24 mouse cellular contexts compared by ENCODE assay signal in the genomic region with DNA sequence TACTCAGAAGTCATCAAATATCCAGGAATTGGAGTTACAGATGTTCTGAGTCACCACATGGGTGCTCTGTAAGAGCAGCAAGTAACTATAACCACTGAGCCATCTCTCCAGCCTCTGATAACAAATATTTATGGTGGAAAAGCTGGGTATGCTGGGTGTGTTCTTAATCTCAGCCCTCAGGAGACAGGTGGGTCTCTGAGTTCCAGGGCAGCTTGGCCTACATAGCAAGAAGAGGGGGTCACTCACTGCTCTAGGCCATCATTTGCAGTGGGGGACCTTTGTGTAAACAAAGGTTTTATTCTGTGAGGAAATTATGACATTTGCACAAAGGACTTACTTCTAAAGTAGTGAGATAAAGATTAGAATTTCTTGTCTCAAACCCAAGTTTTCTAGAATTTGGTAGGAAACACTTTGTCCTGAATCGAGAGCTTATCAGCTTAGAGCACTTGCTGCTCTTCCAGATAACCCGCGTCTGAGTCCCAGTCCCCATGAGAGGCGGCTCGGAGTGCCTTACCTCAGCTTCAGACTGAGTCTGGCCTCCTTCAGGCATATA. TPM values are rescaled to one million over a fixed set of nuclear protein-coding genes. Genes with fewer than 3 reads are reported as not detected.
DNase-seq lines count a peak whose midpoint lies in the region; ATAC-seq and TF ChIP-seq lines count a peak whose summit lies in the region.
"Had no signal": no experiment of that assay in that cellular context is flagged by ENCODE, and none has a peak within 500 bp of the region (broad histone marks: within the 10 kb centered on the region; RNA-seq: fewer than 3 reads in every experiment).

No protein-coding gene starts in this region.

- 62% methylated on average over 5 of the region's 5 CpGs for WGBS in bone marrow, adult 2 months
- 25% methylated on average over 5 of the region's 5 CpGs for WGBS in liver, embryonic 15.5 days (ENCODE audit: insufficient replicate concordance)

- DNase-seq in MEL (ENCODE audit: low read depth, low spot score): peak; percentile 89
- no peak for DNase-seq in adrenal gland, postnatal 36 days
- no peak for DNase-seq in thymus, postnatal 25 days
- DNase-seq in layer of hippocampus, postnatal 10 days (ENCODE audit: low spot score in 2 of 2): no peak
- DNase-seq: adrenal gland, postnatal 25 days; cerebellum, adult 9-11 months; kidney, adult 8-10 months; kidney, postnatal 25 days; lung, embryonic 14.5 days; lung, postnatal 4 days; right cerebral cortex, adult 18-20 months had no signal

- H3K9me3 ChIP-seq in MEL (replicated peaks; ENCODE audit: insufficient read depth, low read length): no peaks in the 10 kb centered on the region
- H3K9me3 ChIP-seq in erythroblast, embryonic 14.5 days (ENCODE audit: control insufficient read depth, low read length): no peaks in the 10 kb centered on the region
- H3K9me3 ChIP-seq in liver, embryonic 15.5 days (replicated peaks): no peaks in the 10 kb centered on the region
- H3K9me3 ChIP-seq: embryonic facial prominence, embryonic 13.5 days; forebrain, embryonic 10.5 days; heart, embryonic 10.5 days; hindbrain, embryonic 13.5 days; limb, embryonic 12.5 days; midbrain, embryonic 13.5 days; neural tube, embryonic 12.5 days had no signal

- H3K9ac ChIP-seq in MEL (ENCODE audit: control insufficient read depth, low read depth, low read length, poor library complexity, severe bottlenecking): no peak overlapping the region
- H3K9ac ChIP-seq in liver, embryonic 15.5 days: 0 out of 2 replicates have a peak overlapping the region, but pooled peaks have one; percentile 1
- H3K9ac ChIP-seq: embryonic facial prominence, embryonic 13.5 days; hindbrain, embryonic 13.5 days; limb, embryonic 12.5 days; lung, embryonic 14.5 days; midbrain, embryonic 13.5 days; neural tube, embryonic 12.5 days had no signal

- no peak for TF ChIP-seq CTCF in MEL (IDR thresholded peaks at IDR 0.05 in 2 of 3, conservative IDR thresholded peaks at IDR 0.05 in 1 of 3; ENCODE audit: control insufficient read depth in 1 of 3, insufficient read depth in 1 of 3, low read depth in 2 of 3, low read length in 3 of 3, poor library complexity in 1 of 3, severe bottlenecking in 1 of 3)
- no peak for TF ChIP-seq CTCF in bone marrow, adult 2 months (IDR thresholded peaks at IDR 0.05; ENCODE audit: control insufficient read depth, insufficient read depth, low read length)

- no peak overlapping the region for H3K4me3 ChIP-seq in MEL (ENCODE audit: control insufficient read depth in 1 of 2, insufficient read depth in 1 of 2, low read depth in 2 of 2, low read length in 2 of 2)
- no peak overlapping the region for H3K4me3 ChIP-seq in bone marrow, adult 2 months (replicated peaks; ENCODE audit: control insufficient read depth, low read depth, low read length)
- peak overlapping the region; percentile 20 for H3K4me3 ChIP-seq in erythroblast, embryonic 14.5 days (replicated peaks)
- H3K4me3 ChIP-seq in liver, embryonic 15.5 days (replicated peaks): 0 out of 2 replicates have a peak overlapping the region, but pooled peaks have one; percentile 1
- H3K4me3 ChIP-seq: embryonic facial prominence, embryonic 13.5 days; forebrain, embryonic 10.5 days; heart, embryonic 10.5 days; hindbrain, embryonic 13.5 days; limb, embryonic 12.5 days; midbrain, embryonic 13.5 days; neural tube, embryonic 12.5 days had no signal

- no peaks in the 10 kb centered on the region for H3K79me2 ChIP-seq in MEL (ENCODE audit: control insufficient read depth, insufficient read depth, low read length, poor library complexity)

- H3K27ac ChIP-seq in MEL (ENCODE audit: control insufficient read depth, low read depth, low read length): peak overlapping the region; percentile 80
- H3K27ac ChIP-seq in bone marrow, adult 2 months (ENCODE audit: control insufficient read depth, insufficient read depth, low read depth, low read length, poor library complexity): peak overlapping the region; percentile 70
- peak overlapping the region; percentile 95 for H3K27ac ChIP-seq in liver, embryonic 15.5 days (replicated peaks)
- H3K27ac ChIP-seq: embryonic facial prominence, embryonic 13.5 days; forebrain, embryonic 10.5 days; heart, embryonic 10.5 days; hindbrain, embryonic 13.5 days; limb, embryonic 12.5 days; midbrain, embryonic 13.5 days; neural tube, embryonic 12.5 days had no signal

- no peak for TF ChIP-seq RAD21 in MEL (IDR thresholded peaks at IDR 0.05; ENCODE audit: low read depth, low read length)

- peaks cover 23 to 29% of the 10 kb centered on the region in 2 experiments for H3K36me3 ChIP-seq in MEL (ENCODE audit: control insufficient read depth in 1 of 2, insufficient read depth in 2 of 2, low read length in 2 of 2)
- H3K36me3 ChIP-seq in erythroblast, embryonic 14.5 days (ENCODE audit: control insufficient read depth): peaks cover 99% of the 10 kb centered on the region
- H3K36me3 ChIP-seq in liver, embryonic 15.5 days (replicated peaks): peaks cover 96% of the 10 kb centered on the region

- no peaks in the 10 kb centered on the region for H3K27me3 ChIP-seq in MEL (ENCODE audit: control insufficient read depth in 1 of 2, insufficient read depth in 2 of 2, low read length in 2 of 2)
- H3K27me3 ChIP-seq in erythroblast, embryonic 14.5 days (ENCODE audit: control insufficient read depth): no peaks in the 10 kb centered on the region
- H3K27me3 ChIP-seq in liver, embryonic 15.5 days: no peaks in the 10 kb centered on the region
- H3K27me3 ChIP-seq: embryonic facial prominence, embryonic 13.5 days; hindbrain, embryonic 13.5 days; limb, embryonic 12.5 days; midbrain, embryonic 13.5 days; neural tube, embryonic 12.5 days had no signal

- peak; percentile 98 for ATAC-seq in liver, embryonic 15.5 days (ENCODE audit: insufficient read depth)
- ATAC-seq: inflammation-experienced regulatory T-cells, adult 6 months; midbrain, embryonic 13.5 days had no signal

- TF ChIP-seq POLR2A in MEL (IDR thresholded peaks at IDR 0.05; ENCODE audit: control insufficient read depth in 1 of 2, insufficient read depth in 1 of 2, low read depth in 1 of 2, low read length in 2 of 2, poor library complexity in 1 of 2): no peak; a peak in 1 of 4 replicates
- TF ChIP-seq POLR2A in bone marrow, adult 2 months (IDR thresholded peaks at IDR 0.05; ENCODE audit: borderline replicate concordance, control insufficient read depth, low read depth, low read length): no peak

- H3K4me1 ChIP-seq in MEL (ENCODE audit: control insufficient read depth in 1 of 2, insufficient read depth in 2 of 2, low read length in 2 of 2): peaks cover 19 to 21% of the 10 kb centered on the region in 2 experiments
- no peaks in the 10 kb centered on the region; the same call in 1 of the 2 replicates for H3K4me1 ChIP-seq in bone marrow, adult 2 months (ENCODE audit: control insufficient read depth, insufficient read depth, low read length)
- H3K4me1 ChIP-seq in erythroblast, embryonic 14.5 days (ENCODE audit: control insufficient read depth): peaks cover 41% of the 10 kb centered on the region
- H3K4me1 ChIP-seq in liver, embryonic 15.5 days (replicated peaks): peaks cover 31% of the 10 kb centered on the region
- H3K4me1 ChIP-seq: embryonic facial prominence, embryonic 13.5 days; forebrain, embryonic 10.5 days; heart, embryonic 10.5 days; hindbrain, embryonic 13.5 days; limb, embryonic 12.5 days; midbrain, embryonic 13.5 days; neural tube, embryonic 12.5 days had no signal

- H3K4me2 ChIP-seq in liver, embryonic 15.5 days: peak overlapping the region; percentile 55
- H3K4me2 ChIP-seq: embryonic facial prominence, embryonic 13.5 days; hindbrain, embryonic 13.5 days; limb, embryonic 12.5 days; lung, embryonic 14.5 days; midbrain, embryonic 13.5 days; neural tube, embryonic 12.5 days had no signal

- peak; percentile 87 to 95 for TF ChIP-seq EP300 in MEL (IDR thresholded peaks at IDR 0.05; ENCODE audit: low read depth in 1 of 2, low read length in 2 of 2)

RNA-seq across cellular contexts. Expression of a gene that starts 20.4 kb away (rescaled TPM):
- total RNA-seq in MEL (2012; rRNA removed): 44.7 and 57.4 TPM in 2 replicates
- polyA plus RNA-seq in MEL (2012; ENCODE audit: insufficient read depth in 1 of 2, insufficient read length in 2 of 2, low read depth in 1 of 2, low replicate concordance in 2 of 2, missing spikeins in 1 of 2): 10 to 100 TPM in 1 of 2 experiments, not detected in 1; 52.5 TPM
- 25.4 and 36.2 TPM in 2 replicates for polyA plus RNA-seq in bone marrow, adult 2 months (2011; ENCODE audit: insufficient read depth, insufficient read length, low replicate concordance, missing spikeins)
- 4.4 and 6.3 TPM in 2 replicates for polyA plus RNA-seq in erythroblast, embryonic 14.5 days (2012)
- polyA plus RNA-seq in liver, embryonic 15.5 days (2015; fragmentation: Nextera tagmentation; extraction: Ambion mirVana): 45.0 and 50.7 TPM in 2 replicates
- 10 to 100 TPM; 63.6 to 65.0 TPM for total RNA-seq in adrenal gland, postnatal 36 days (2021)
- 10 to 100 TPM; 43.0 to 51.9 TPM for total RNA-seq in layer of hippocampus, postnatal 10 days (2021)

RNA-seq across cellular contexts. Expression of a gene that starts 23.8 kb away (rescaled TPM):
- 23.5 and 24.3 TPM in 2 replicates for total RNA-seq in MEL (2012; rRNA removed)
- polyA plus RNA-seq in MEL (2012; ENCODE audit: insufficient read depth in 1 of 2, insufficient read length in 2 of 2, low read depth in 1 of 2, low replicate concordance in 2 of 2, missing spikeins in 1 of 2): 10 to 100 TPM in 1 of 2 experiments, not detected in 1; 51.8 TPM
- 25.6 and 32.4 TPM in 2 replicates for polyA plus RNA-seq in bone marrow, adult 2 months (2011; ENCODE audit: insufficient read depth, insufficient read length, low replicate concordance, missing spikeins)
- 2.7 and 4.3 TPM in 2 replicates for polyA plus RNA-seq in erythroblast, embryonic 14.5 days (2012)
- 30.4 and 36.9 TPM in 2 replicates for polyA plus RNA-seq in liver, embryonic 15.5 days (2015; fragmentation: Nextera tagmentation; extraction: Ambion mirVana)
- total RNA-seq in adrenal gland, postnatal 36 days (2021): 1 to 10 TPM; 2.2 to 3.3 TPM
- total RNA-seq in layer of hippocampus, postnatal 10 days (2021): 1 to 10 TPM; 3.7 to 4.2 TPM

RNA-seq across cellular contexts. Expression of a gene that starts 31.2 kb away (rescaled TPM):
- not detected in 2 replicates for total RNA-seq in MEL (2012; rRNA removed)
- not detected for polyA plus RNA-seq in MEL (2012; ENCODE audit: insufficient read depth in 1 of 2, insufficient read length in 2 of 2, low read depth in 1 of 2, low replicate concordance in 2 of 2, missing spikeins in 1 of 2)
- polyA plus RNA-seq in bone marrow, adult 2 months (2011; ENCODE audit: insufficient read depth, insufficient read length, low replicate concordance, missing spikeins): 4.0 TPM in 1 of 2 replicates, not detected in the other
- polyA plus RNA-seq in erythroblast, embryonic 14.5 days (2012): 0.20 and 0.22 TPM in 2 replicates
- 81.3 and 102 TPM in 2 replicates for polyA plus RNA-seq in liver, embryonic 15.5 days (2015; fragmentation: Nextera tagmentation; extraction: Ambion mirVana)
- total RNA-seq in adrenal gland, postnatal 36 days (2021): 10 to 100 TPM; 16.1 to 23.8 TPM
- under 1 TPM in 1 of 2 experiments, not detected in 1; 0.62 TPM for total RNA-seq in layer of hippocampus, postnatal 10 days (2021)
- total RNA-seq: left cerebral cortex, adult 8-10 months had no signal

RNA-seq across cellular contexts. Expression of a gene that starts 37.9 kb away (rescaled TPM):
- 0.07 TPM in 1 of 2 replicates, not detected in the other for total RNA-seq in MEL (2012; rRNA removed)
- under 1 TPM in 1 of 2 experiments, not detected in 1; 0.71 TPM for polyA plus RNA-seq in MEL (2012; ENCODE audit: insufficient read depth in 1 of 2, insufficient read length in 2 of 2, low read depth in 1 of 2, low replicate concordance in 2 of 2, missing spikeins in 1 of 2)
- not detected in 2 replicates for polyA plus RNA-seq in bone marrow, adult 2 months (2011; ENCODE audit: insufficient read depth, insufficient read length, low replicate concordance, missing spikeins)
- polyA plus RNA-seq in erythroblast, embryonic 14.5 days (2012): not detected in 2 replicates
- polyA plus RNA-seq in liver, embryonic 15.5 days (2015; fragmentation: Nextera tagmentation; extraction: Ambion mirVana): 0.10 TPM in 2 replicates
- total RNA-seq in adrenal gland, postnatal 36 days (2021): under 1 TPM; 0.13 TPM
- total RNA-seq in layer of hippocampus, postnatal 10 days (2021): under 1 TPM in 1 of 2 experiments, not detected in 1; 0.13 TPM
- total RNA-seq: gastrocnemius, adult 18-20 months had no signal

Comparison
In these comparisons a context has a peak if more than half of its experiments do, and no peak if none do; other contexts are left out.
1. H3K4me3 ChIP-seq: peak in erythroblast, embryonic 14.5 days (single experiment) and liver, embryonic 15.5 days (single experiment); none in MEL (0 of 2) and bone marrow, adult 2 months (single experiment).
2. RNA of a gene that starts 31.2 kb away (polyA plus RNA-seq): 81.3 to 102 TPM in liver, embryonic 15.5 days; 4.0 TPM in bone marrow, adult 2 months, 0.20 to 0.22 TPM in erythroblast, embryonic 14.5 days and not detected in MEL; every median in the first group is over 10 times any median in the second.
3. Peak in every context shown above with its lines, with median percentiles within 50 percentile points of each other: H3K27ac ChIP-seq.